Mouse (Mus musculus) layer of hippocampus, postnatal 25 days (tissue): ENCODE results near the gene Kif18b. TPM values are rescaled to one million over a fixed set of nuclear protein-coding genes. Genes with fewer than 3 reads are reported as not detected.
A peak's percentile ranks its signal among the peaks of the same experiment; 100 is the strongest.

Experiments
- DNase-seq, 2 experiments: peaks; one replicate each; pipeline ENCODE4 v3.0.0; 2022; ENCODE audit warnings: mixed read lengths in 2 of 2, low spot score in 1 of 2; ENCODE audit errors: extremely low spot score in 1 of 2
- total RNA-seq, 2 experiments: library from RNA; stranded (reverse); gene quantifications; 2 replicates each; pipeline ENCODE4 v1.2.3; 2021

Kif18b gene
- under 1 TPM; 0.35 to 0.44 TPM for total RNA-seq

DNA sequence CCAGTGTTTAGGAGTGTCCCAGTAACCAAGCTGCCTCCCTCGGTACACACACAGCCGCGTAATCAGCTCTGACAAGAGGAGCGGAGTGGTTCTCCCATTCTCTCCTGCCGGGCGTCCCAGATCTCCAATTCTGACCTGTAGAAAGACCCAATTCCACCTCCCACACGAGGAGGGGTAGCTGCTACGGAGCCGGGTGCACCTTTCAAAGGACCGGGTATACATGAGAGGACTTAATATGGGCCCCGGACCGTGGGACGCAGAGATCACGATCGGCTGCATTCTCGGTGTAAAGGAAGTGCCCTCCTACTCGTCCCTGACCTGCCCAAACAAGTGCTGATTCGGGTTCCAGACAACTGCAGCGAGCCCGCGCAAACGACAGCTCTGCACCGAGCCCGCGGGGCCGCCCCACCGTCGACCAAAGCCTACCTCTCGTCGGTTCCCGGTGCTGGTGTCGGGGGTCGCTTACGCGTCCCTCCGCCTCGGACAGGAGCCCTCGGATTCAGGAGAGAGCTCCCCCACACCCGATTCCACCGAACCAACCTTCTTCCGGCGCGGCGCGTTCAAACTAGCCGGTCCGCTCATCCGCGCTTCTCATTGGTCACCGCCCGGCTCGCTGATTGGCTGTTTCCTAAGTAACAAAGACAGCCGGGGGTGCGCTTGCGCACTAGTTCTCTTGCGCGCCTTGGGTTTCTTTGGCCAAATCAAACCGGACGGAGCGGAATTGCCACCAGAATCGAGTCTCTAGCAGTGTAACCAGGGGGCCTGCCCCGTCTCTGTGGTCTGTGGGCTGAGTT lies at the start of gene Kif18b:
Gene Kif18b, minus strand, starts transcription at position 568 of the 794 bp plus-strand sequence.
- peak; percentile 78 to 85 for DNase-seq

DNA sequence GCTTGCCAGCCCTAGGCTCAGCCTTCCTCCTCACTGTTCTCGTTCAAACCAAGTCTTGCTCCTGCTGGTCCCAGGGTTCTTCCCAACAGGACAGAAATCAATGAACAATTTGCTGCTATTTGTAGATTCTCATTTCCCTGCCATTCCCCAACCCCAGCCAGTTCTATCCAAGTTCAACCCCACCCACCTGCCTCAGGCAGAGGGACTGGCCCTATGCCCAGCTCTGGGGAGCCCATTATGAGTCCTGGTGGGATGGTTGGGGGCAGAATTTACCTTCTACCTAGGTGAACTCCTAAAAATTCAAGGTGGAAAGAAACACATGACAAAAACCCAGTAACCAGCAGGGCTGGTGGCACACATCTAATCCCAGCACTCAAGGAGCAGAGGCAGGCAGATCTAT lies 47.4 kb upstream of the Kif18b start:
- DNase-seq = no peak

DNA sequence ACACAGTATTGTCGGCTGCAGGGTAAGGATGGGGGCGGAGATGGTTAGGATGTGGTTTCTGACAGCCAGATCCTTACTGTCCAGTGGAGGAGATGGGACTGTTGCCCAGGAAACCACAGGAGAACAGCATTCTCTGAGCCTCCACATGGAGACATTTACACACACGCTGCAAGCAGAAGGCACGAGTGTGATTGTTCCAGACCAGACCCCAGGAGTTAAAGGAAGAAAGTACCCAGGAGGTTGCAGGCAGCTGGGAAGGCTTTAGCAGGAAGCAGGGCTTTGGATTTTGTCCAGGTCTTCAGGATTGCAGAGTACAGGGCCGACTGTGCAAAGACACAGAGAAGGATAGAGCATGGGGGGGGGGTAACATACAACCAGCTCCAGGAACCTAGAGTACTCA lies 46.7 kb upstream of the Kif18b start:
- DNase-seq = no peak

DNA sequence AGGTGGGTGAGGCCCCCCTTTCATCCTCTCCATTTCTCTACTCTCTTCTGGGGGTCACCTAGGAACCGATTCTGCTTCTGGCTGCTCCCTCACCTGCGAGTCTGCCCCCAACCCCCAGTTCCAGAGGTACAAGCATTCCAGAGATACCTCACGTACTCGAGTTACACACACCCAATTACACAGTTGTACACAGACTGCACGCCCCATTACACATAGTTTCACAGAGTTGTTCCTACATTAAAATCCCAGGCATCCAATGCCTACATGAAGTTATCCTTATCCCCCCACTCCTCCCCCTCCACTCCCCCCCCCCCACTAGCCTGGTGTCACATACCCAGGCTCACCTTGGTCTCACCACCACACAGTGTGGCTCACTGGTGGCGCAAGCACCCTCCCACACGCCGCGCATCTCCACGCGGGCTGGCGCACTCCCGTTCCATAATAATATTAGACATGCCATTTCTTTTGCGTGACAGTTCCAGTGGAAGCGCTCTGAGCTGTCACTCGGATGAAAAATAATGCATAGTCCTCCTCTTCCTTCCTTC lies 39.7 kb upstream of the Kif18b start:
- no peak for DNase-seq

DNA sequence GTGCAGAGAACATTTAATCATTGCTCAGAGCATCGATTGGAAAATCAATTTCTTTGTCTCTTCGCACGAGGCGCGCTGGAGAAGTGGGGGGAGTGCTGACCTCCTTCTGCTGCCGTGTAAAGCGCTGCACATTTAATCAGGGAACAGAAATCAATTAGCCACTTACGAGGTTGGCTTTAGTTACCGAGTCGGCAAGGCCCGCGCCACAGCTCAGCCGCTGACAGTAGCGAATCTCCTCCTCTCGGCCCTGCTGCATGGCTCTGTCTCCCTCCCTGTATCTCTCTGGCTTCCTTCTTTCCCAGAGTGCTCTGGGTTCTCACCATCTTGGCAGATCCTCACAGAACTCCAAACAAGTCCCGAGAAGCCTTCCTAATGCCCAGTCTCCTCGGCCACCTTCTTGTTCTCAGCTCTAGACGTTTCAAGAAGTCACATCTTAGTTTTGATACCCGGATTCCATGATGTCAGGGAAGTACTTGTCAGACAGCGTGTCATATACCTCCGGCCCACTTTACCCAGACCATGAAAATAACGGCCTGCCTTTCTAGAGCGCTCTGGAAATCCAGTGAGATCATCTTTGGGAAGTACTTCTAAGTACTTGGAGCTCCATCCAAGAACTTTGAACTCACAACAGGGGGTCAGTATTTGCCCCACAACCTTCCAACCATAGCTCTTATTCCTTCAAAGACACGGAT lies 39.1 kb upstream of the Kif18b start:
- DNase-seq = no peak

DNA sequence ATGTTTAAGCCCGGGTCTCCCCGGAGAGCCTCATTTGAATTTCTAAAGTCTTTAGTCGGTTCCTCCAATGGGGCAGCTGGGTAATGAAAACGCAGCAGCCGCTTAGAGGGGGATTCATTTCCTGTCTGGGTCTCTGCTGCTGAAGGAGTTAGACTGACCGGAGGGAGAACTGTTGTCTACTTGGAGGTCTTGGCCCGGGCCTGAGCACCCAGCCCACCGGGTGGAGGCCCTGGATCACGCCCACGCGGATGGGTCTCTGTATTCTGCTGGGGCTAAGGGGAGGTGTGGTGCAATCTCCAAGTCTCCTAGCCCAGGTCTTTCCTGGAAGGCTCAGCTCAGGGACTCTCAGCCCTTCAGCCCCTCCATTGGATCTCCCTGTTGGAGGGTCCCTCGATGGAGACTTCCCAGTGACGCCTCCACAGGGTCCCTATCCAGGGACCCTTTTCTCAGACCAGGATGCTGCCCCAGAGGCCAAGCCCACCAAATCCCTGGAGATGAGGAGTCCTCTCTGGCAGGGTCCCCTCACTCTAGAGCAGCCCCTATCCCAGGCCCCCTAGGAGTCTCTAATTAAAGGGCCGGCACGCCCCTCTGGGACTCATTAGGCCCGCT lies 38.4 kb upstream of the Kif18b start:
- no peak for DNase-seq

DNA sequence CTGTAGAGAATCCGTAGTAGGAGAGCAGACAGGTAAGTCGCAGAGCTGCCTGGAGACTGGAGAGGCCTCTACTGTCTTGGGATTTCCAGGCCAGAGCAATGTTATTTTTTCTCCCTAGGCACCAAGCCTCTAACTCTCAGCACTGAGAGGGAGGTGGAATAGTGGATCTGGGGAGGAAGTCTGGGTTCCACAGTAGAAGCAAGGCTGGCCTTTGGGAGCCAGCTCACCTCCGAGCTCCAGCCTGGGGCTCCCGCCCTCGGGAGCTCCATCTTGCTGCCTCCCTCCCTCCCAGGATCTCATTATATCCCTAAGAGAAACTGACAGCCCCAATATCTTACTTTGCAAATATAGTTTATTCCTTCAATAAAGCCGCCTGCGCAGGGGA lies 37.9 kb upstream of the Kif18b start:
- DNase-seq = no peak

DNA sequence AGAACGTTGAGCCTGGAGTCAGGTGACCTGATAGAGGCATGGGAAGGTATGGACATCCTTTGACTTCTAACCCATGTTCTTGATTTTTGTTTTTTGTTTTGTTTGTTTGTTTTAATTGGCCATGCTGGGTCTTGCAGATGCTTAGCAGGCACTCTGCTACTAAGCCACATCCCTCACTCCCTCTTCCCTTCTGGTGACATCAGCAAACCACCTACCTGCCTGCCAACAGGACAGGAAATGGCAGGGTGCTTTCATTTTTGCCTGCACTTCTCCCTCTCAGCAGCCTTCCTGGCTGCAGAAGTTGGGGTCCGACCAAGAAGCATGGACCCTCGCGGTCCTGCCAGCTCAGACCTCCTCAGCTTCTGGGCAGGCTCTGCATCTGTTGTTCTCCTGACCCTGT lies 36.2 kb upstream of the Kif18b start:
- DNase-seq = no peak

DNA sequence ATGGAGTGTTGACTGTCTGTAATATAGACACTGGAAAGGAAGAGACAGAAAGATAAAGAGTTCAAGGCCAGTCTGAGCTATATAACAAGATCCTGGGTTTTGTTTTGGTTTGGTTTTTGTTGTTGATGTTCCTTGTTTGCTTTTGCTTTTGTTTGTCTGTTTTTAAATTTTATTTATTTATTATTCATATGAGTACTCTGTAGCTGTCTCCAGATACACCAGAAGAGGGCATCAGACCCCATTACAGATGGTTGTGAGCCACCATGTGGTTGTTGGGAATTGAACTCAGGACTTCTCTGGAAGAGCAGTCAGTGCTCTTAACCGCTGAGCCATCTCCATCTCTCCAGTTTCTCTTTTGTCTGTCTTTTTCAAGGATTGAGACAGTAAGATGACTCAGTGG lies 33.9 kb upstream of the Kif18b start:
- no peak for DNase-seq

DNA sequence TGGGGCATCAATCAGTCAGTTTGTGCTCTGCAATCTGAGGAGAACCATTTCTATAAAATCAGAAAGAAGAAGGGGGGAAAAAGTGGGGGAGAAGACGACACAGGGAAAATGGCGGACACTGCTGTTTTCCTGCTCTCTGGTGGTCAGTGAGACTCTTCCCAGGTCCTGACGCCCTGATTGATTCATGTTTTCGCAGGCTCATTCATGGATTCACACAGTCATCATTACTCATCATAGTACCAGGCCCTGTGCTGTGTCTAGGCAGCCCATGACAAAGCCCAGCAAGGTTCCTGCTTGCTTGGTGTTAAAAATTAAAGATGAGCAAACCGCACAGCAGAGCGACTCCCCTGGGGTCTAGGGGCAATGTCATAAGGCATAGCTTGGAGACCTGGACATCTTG lies 33.5 kb upstream of the Kif18b start:
- no peak for DNase-seq

DNA sequence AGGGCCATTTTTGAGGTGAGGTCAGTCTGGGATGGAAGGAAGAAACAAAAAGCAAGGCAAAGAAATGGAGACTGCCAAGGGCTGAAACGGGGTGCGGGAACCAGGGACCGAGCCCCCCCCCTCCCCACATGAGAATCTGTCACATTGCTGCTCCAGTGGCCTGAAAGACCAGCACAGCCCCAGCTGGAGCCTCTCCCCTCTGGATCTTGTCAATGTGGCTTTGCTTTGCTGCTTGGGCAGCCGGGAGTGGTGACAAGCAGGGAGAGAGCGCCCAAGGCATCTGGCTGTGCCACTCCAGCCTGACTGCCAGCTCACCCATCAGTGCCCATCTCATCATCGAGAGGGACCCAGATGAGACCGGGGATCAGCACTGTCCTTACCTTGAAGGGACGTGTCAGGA lies 32.8 kb upstream of the Kif18b start:
- no peak for DNase-seq

DNA sequence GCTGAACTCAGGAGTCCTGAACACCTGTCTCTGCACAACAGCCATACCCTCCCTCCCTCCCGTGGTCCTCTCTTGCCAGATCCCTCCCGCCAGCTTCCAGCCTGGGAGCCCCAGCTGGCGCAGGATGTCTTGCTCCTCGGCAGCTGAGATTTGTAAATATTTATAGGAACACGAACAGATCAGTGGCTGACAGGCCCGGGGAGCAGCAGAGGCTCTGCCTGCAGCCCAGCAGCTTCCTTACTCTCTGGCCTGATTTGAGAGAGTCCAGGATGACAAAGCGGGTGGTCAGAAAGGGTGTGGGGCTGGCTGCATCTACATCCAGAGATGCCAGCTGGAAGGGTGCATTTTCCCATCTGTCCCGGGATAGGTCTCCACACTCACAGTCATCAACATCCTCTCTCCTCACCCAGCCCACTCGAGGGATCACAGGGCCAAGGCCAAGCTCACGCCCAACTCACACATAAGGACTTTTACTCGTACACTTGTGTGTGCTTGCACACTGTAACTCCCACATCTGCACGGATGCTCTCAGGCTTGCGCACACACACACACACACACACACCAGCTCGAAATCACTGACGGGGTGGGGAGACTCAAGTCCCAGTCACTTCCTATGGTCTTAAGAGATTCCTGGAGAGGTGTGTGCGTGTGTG lies 32.2 kb upstream of the Kif18b start:
- no peak for DNase-seq

DNA sequence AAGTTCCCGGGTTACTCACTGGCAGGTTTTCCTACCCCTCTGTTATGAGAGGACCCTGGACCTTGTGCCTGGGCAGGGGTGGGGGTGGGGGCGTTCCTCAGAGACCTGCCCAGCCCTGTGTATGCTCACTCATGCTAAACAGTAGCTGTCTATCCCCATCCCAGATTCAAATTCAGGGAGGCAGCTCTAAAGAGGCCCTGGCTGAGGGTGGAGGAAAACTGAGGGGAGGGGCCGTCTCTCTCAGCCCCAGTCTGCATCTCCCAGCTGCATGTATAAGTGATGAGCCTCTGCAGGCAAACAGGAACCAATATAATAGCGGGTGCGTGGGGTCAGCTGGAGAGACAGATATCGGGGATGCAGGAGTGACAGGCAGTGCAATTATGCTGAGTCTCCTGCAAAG lies 28.0 kb upstream of the Kif18b start:
- no peak for DNase-seq

DNA sequence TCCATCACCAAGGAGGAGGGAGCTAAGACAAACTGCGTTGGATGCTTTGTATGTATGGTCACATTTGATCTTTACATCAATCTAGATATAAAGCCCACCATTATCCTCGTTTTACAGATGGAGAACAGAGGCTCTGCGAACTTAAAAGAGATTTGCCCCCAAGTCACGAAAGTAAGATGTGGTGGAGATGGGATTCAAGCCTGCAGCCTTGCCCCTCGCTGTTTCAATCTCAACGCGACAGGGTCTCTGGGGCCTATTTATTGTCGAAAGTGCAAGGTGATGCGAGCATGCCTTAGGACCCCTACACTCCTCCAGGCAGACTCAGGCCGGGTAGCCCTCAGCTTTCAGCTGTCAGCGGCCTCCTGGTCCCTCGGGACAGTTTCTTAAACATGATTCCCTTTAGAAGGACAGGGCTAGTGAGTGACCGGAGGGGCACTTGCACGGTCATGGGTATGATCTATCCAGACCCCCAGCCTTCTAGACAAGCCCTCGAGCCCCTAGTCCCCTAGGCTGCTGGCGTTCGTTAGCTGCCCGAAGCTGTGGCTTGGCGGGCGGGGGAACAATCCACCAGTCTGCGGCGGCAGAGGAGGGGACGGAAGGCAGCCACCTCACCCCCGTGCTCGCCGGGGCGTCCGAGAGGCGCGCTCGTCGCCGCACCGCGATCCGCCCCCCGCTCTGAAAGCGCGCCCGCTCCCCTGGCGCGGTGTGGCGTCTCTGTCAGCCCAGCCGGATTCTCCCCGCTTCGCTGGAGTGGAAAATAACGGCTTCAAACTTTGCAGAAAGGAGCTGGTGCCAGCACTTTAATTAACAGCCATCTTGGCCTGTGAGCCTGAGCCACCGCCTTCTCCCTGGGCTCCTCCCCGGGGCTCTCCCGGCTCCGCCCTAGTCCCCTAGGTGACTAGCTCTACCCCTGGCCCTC lies 23.4 kb upstream of the Kif18b start:
- peak in 1 of 2 experiments; percentile 12 for DNase-seq

DNA sequence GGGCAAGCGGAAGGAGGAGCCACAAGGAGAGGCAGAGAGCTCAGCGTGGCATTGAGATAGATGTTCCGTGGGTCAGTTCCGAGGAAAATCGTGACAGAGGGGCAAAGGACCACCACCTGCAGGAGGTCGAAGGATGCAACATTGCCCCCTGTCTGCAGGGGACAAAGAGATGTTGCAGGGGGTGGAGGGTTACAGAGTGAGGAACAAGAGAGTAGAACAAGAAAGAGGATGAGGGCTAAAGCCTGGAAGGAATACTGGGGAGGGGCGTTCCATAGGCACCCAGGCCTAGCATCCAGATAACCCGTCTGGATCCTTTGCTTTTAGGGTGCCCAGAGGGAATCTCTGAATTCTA lies 22.0 kb upstream of the Kif18b start:
- DNase-seq = no peak

DNA sequence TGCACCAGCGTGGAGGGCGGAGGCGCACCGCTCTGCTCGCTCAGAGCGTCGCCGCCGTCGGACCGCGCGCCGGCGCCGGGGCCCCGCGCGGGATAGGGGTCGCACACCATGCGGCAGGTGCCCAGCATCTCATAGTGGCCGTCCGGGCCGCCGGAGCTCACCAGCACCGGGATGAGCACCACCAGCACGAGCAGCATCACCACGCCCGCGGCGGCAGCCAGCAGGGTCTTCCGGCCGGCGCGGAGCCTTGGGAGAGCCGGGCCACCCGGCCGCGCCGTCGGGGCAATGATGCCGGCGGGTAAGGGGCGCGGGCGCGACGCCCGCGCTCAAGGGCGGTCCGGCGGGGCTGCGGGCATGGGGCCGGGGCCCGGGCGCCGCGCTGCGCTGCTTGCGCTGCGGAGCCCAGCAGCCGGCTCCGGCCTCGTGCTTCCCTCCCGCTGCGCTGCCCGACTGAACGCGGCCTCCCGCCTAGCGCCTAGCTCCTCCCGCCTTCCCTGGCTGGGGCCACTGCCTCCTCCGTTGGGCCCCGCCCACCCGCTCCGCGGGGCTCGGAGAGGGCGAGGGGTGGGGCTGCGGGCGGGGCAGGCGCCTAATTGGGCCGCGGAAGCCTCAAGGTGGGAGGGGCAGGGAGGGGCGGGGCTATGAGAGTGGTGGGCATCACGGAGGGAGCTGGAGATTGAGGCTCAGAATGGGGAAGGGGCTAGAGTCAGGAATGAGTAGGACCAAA lies 21.5 kb upstream of the Kif18b start, which contains the start of gene C1ql1:
Gene C1ql1, minus strand, starts transcription at position 424 of the 727 bp plus-strand sequence.
- peak in 1 of 2 experiments; percentile 51 for DNase-seq

DNA sequence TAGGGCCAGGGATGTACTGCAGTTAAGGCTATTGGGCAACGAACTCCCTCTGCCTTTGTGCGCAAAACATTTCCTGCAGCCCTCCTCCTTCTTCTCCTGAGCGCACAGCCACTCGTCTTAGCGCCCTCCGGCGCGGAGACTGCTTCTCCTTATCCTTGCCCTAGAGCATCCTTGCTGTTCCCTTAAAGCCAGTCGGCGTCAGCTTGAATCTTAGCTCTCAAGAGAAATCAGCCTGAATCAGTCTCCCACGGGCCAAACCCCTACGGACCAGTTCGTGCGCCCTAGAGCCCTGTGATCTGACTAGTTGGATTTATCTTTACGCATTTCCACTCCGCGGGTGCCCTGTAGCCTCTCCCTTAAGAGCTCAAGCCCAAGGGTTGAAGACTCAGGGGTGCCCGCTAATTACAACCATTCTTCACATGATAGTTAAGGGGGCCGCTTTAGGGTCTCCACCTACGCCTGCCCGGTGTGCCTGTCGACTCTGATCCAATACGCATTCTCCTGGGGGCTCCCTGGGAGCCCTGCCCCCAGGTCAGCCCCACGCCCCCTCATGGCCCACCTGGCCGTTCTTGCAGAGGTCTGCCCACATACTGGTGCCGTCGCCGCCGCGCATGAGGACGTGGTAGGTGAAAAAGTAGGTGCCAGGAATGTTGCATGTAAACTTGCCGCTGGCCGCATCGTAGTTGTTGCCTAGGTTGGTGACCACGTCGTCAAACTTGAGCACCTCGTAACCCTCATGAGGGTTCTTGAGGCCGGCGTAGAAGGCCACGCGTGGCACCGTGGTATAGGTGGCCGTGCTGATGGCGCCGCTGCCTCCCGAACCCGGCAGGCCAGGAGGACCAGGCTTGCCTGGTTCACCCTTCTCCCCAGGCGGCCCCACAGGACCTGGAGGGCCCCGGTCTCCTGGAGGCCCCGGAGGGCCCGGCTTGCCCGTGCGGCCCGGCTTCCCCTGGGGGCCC lies 20.7 kb upstream of the Kif18b start:
- DNase-seq = no peak

DNA sequence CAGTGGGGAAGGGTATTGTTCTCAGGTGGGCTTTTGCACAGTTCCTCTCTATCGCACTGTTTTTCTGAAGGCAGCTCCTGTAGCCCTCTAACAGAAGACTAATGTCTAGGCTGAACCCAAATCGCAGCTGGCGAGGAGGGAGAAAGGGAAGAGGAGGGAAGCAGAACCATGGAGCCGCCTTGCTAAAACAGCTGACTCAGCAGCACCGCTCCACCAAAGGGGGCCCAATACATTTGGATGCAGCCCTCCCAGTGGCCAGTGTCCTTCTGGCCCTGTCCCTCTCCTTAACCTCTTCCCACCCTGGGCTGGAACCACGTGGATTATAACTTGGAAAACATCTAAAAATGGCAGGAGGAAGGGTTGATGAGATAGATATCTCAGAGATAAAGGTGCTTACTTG lies 16.3 kb upstream of the Kif18b start:
- DNase-seq = no peak
